Mouse (Mus musculus) CH12.LX (cell line): Measurements from ENCODE around the gene Tnrc6b. TPM values are rescaled to one million over a fixed set of nuclear protein-coding genes. Genes with fewer than 3 reads are reported as not detected.

ENCODE experiments used
- DNase-seq: peaks from one replicate; pipeline ENCODE4 v3.0.0-alpha.2; 2013; ENCODE audit errors: extremely low read depth
- H3K27ac ChIP-seq: 2 replicates; pipeline ENCODE4 v1.5.1; 2012; ENCODE audit warnings: low read depth, mild to moderate bottlenecking, control low read depth, moderate library complexity; ENCODE audit not compliant: insufficient read depth
- H3K27me3 ChIP-seq: replicated peaks from 2 replicates; pipeline ENCODE3; 2012; ENCODE audit warnings: inconsistent platforms
- H3K36me3 ChIP-seq, 2 experiments: replicated peaks in 1 of 2; 2 replicates each; pipeline versions ENCODE3 to v1.6.1; 2012; ENCODE audit warnings: inconsistent platforms in 1 of 2, low read length in 1 of 2, mild to moderate bottlenecking in 1 of 2, mixed read lengths in 1 of 2, moderate library complexity in 1 of 2; ENCODE audit not compliant: control insufficient read depth in 1 of 2, insufficient read depth in 1 of 2
- H3K4me1 ChIP-seq, 2 experiments: 2 replicates each; pipeline ENCODE4 v1.6.1; 2012; ENCODE audit warnings: inconsistent platforms in 1 of 2, moderate library complexity in 1 of 2; ENCODE audit not compliant: insufficient read depth in 2 of 2, control insufficient read depth in 1 of 2
- H3K4me2 ChIP-seq: 2 replicates; pipeline ENCODE4 v1.6.1; 2012; ENCODE audit warnings: low read depth, mild to moderate bottlenecking, control low read depth; ENCODE audit not compliant: poor library complexity, insufficient read depth, severe bottlenecking
- H3K4me3 ChIP-seq, 3 experiments: fragments of 150-350 bp in 1 of 3; sonication (generic) in 1 of 3; replicated peaks in 1 of 3; 2 replicates each; pipeline versions ENCODE3 to v1.5.1; 2011 to 2012; ENCODE audit warnings: low read depth in 2 of 3, low read length in 2 of 3, mild to moderate bottlenecking in 2 of 3, moderate library complexity in 2 of 3, control low read depth in 1 of 3, improper control_type of control experiment in 1 of 3, inconsistent platforms in 1 of 3, mixed read lengths in 1 of 3; ENCODE audit not compliant: poor library complexity in 1 of 3
- H3K79me2 ChIP-seq: replicated peaks from 2 replicates; pipeline ENCODE4 v1.6.1; 2012; ENCODE audit warnings: mild to moderate bottlenecking, moderate library complexity; ENCODE audit not compliant: control insufficient read depth, poor library complexity, insufficient read depth, severe bottlenecking; ENCODE audit errors: extremely low read depth
- H3K9ac ChIP-seq: 2 replicates; pipeline ENCODE4 v1.6.1; 2012; ENCODE audit warnings: low read depth, mild to moderate bottlenecking, control low read depth, moderate library complexity; ENCODE audit not compliant: insufficient read depth
- H3K9me3 ChIP-seq: replicated peaks from 2 replicates; pipeline ENCODE3; 2012; ENCODE audit warnings: low read length, inconsistent platforms, mixed read lengths
- CHD1 ChIP-seq: IDR thresholded peaks from 2 replicates; pipeline ENCODE4 v1.6.1; 2012; ENCODE audit warnings: low read depth, low read length, improper control_type of control experiment, inconsistent platforms
- CHD2 ChIP-seq: IDR thresholded peaks from 2 replicates; pipeline ENCODE4 v1.6.1; 2011; ENCODE audit warnings: low read length, improper control_type of control experiment
- ELF1 ChIP-seq: IDR thresholded peaks from 2 replicates; pipeline ENCODE4 v1.6.1; 2014; ENCODE audit warnings: low read depth, mild to moderate bottlenecking, inconsistent platforms, low read length, improper control_type of control experiment
- ETS1 ChIP-seq: conservative IDR thresholded peaks from 2 replicates; pipeline ENCODE4 v1.6.1; 2012; ENCODE audit warnings: low read depth, mild to moderate bottlenecking, inconsistent platforms, low read length, improper control_type of control experiment, moderate library complexity
- GABPA ChIP-seq: IDR thresholded peaks from 2 replicates; pipeline ENCODE4 v1.6.1; 2012; ENCODE audit warnings: low read depth, low read length, improper control_type of control experiment, inconsistent platforms; ENCODE audit not compliant: insufficient replicate concordance
- JUND ChIP-seq: conservative IDR thresholded peaks from 2 replicates; pipeline ENCODE4 v1.6.1; 2011; ENCODE audit warnings: low read depth, low read length, improper control_type of control experiment
- MAFK ChIP-seq: IDR thresholded peaks from 2 replicates; pipeline ENCODE4 v1.6.1; 2011; ENCODE audit warnings: low read length, improper control_type of control experiment; ENCODE audit not compliant: insufficient replicate concordance
- MAZ ChIP-seq: IDR thresholded peaks from 2 replicates; pipeline ENCODE4 v1.6.1; 2012; ENCODE audit warnings: low read depth, mild to moderate bottlenecking, inconsistent platforms, low read length, improper control_type of control experiment, moderate library complexity
- NELFE ChIP-seq: IDR thresholded peaks from 2 replicates; pipeline ENCODE4 v1.6.1; 2011; ENCODE audit warnings: low read depth, low read length, improper control_type of control experiment
- NRF1 ChIP-seq: IDR thresholded peaks from 2 replicates; pipeline ENCODE4 v1.6.1; 2014; ENCODE audit warnings: low read depth, mild to moderate bottlenecking, inconsistent platforms, low read length, improper control_type of control experiment, moderate library complexity
- POLR2A ChIP-seq: IDR thresholded peaks from 2 replicates; pipeline ENCODE4 v1.6.1; 2011; ENCODE audit warnings: low read depth, mild to moderate bottlenecking, improper control_type of control experiment, low read length
- POLR2AphosphoS2 ChIP-seq: IDR thresholded peaks from 2 replicates; pipeline ENCODE4 v1.6.1; 2011; ENCODE audit warnings: low read depth, low read length, improper control_type of control experiment
- RAD21 ChIP-seq: IDR thresholded peaks from 2 replicates; pipeline ENCODE4 v1.6.1; 2011; ENCODE audit warnings: low read depth, mild to moderate bottlenecking, low read length, improper control_type of control experiment, moderate library complexity
- RCOR1 ChIP-seq: conservative IDR thresholded peaks from 2 replicates; pipeline ENCODE4 v1.6.1; 2012; ENCODE audit warnings: low read depth, mild to moderate bottlenecking, inconsistent platforms, low read length, improper control_type of control experiment
- SIN3A ChIP-seq: IDR thresholded peaks from 2 replicates; pipeline ENCODE4 v1.6.1; 2012; ENCODE audit warnings: low read length, improper control_type of control experiment, inconsistent platforms
- TBP ChIP-seq: conservative IDR thresholded peaks from 2 replicates; pipeline ENCODE4 v1.6.1; 2011; ENCODE audit warnings: low read depth, low read length, improper control_type of control experiment
- TCF12 ChIP-seq: IDR thresholded peaks from 2 replicates; pipeline ENCODE4 v1.6.1; 2014; ENCODE audit warnings: low read depth, mild to moderate bottlenecking, inconsistent platforms, low read length, improper control_type of control experiment
- USF1 ChIP-seq: IDR thresholded peaks from 2 replicates; pipeline ENCODE4 v1.6.1; 2014; ENCODE audit warnings: low read depth, mild to moderate bottlenecking, inconsistent platforms, low read length, improper control_type of control experiment
- ZMIZ1 ChIP-seq: IDR thresholded peaks from 2 replicates; pipeline ENCODE4 v1.6.1; 2012; ENCODE audit warnings: low read depth, mild to moderate bottlenecking, inconsistent platforms, low read length, improper control_type of control experiment
- dilution Hi-C: fragments of 300-500 bp; cut with MboI; formaldehyde crosslinking; loops from 2 replicates; pipeline ENCODE4 v1.14.3; 2020; ENCODE audit warnings: low sequenced_read_pairs; ENCODE audit not compliant: extremely low pct_unique_long_range_greater_than_20kb, extremely low pct_ligation_motif_present
- in situ Hi-C: fragments of 300-500 bp; cut with MboI; formaldehyde crosslinking; loops from 3 replicates; pipeline ENCODE4 v1.14.3; 2019; ENCODE audit warnings: low sequenced_read_pairs, low pct_ligation_motif_present, low pct_unique_long_range_greater_than_20kb, mixed read lengths
- polyA plus RNA-seq: library from polyadenylated mRNA; unstranded; fragments of >175 nt; gene quantifications from 2 replicates; pipeline ENCODE4 v1.2.1, GENCODE M21; 2012; ENCODE audit warnings: low read depth; ENCODE audit not compliant: insufficient read length
- total RNA-seq, 2 experiments: library from RNA; depleted of rRNA; stranded (reverse); fragments of 300-350 nt in 1 of 2; fragments of >200 nt in 1 of 2; gene quantifications; 2 replicates each; pipeline ENCODE4 v1.2.3; 2012 to 2014

The Tnrc6b gene
- total and polyA plus RNA-seq, 3 experiments = 6.0 to 17.1 (median 16.1) TPM

- Histone ChIP-seq H3K9ac (no peak overlapping the region), H3K27ac (no peak overlapping the region), H3K36me3 (peaks cover 5 to 12% of the 10 kb centered on the region in 2 experiments), H3K9me3 (no peaks in the 10 kb centered on the region), H3K79me2 (peaks cover 10% of the 10 kb centered on the region), H3K4me2 (no peak overlapping the region), H3K4me3 (no peak overlapping the region), H3K27me3 (no peaks in the 10 kb centered on the region), H3K4me1 (peaks cover 10 to 26% of the 10 kb centered on the region in 2 experiments; a peak in 3 of 4 replicates)
- TF ChIP-seq MAZ = no peak
- dilution Hi-C loops = no loop called here
- no peak for DNase-seq
- in situ Hi-C loops = loop anchor here (25.0 kb wide), 1 partner anchor 155 kb away; no protein-coding TSS in a partner anchor
These were observed 81.4 kb downstream of the Tnrc6b start for GRCm38 (mm10) chr15:80792556-80792955.

GRCm38 (mm10) chr15:80795076-80795475 is 84.0 kb downstream of the Tnrc6b start:
- no peak for TF ChIP-seq POLR2A
- H3K4me2 ChIP-seq = no peak overlapping the region

GRCm38 (mm10) chr15:80797757-80798156 is 86.6 kb downstream of the Tnrc6b start:
- in situ Hi-C loops (loop anchor here (25.0 kb wide), 1 partner anchor 160 kb away; no protein-coding TSS in a partner anchor), dilution Hi-C loops (no loop called here)
- Histone ChIP-seq H3K4me1 (peaks cover 0 to 30% of the 10 kb centered on the region in 2 experiments; a peak in 3 of 4 replicates), H3K79me2 (peaks cover 37% of the 10 kb centered on the region), H3K9me3 (no peaks in the 10 kb centered on the region), H3K4me3 (peak overlapping the region; percentile 47 to 65 (median 54)), H3K36me3 (peaks cover 2 to 6% of the 10 kb centered on the region in 2 experiments), H3K27ac (peak overlapping the region; percentile 72), H3K4me2 (peak overlapping the region; percentile 94), H3K9ac (peak overlapping the region; percentile 82), H3K27me3 (no peaks in the 10 kb centered on the region)
- TF ChIP-seq POLR2AphosphoS2 (no peak), RAD21 (no peak), RCOR1 (no peak), ETS1 (no peak), TCF12 (no peak), ELF1 (no peak), NRF1 (no peak), CHD2 (no peak), MAFK (no peak), CHD1 (no peak), SIN3A (no peak), TBP (no peak), ZMIZ1 (no peak), GABPA (no peak), NELFE (no peak), USF1 (no peak), JUND (no peak)
- DNase-seq = peak; percentile 40

More at GRCm38 (mm10) chr15:80795076-80795475, 84.0 kb downstream of the Tnrc6b start:
- no peak for DNase-seq
- Histone ChIP-seq H3K79me2 (peaks cover 12% of the 10 kb centered on the region), H3K4me1 (peaks cover 0 to 11% of the 10 kb centered on the region in 2 experiments; a peak in 2 of 4 replicates), H3K36me3 (peaks cover 5 to 12% of the 10 kb centered on the region in 2 experiments), H3K27me3 (no peaks in the 10 kb centered on the region), H3K9ac (no peak overlapping the region), H3K9me3 (no peaks in the 10 kb centered on the region), H3K4me3 (no peak overlapping the region), H3K27ac (no peak overlapping the region)
- dilution Hi-C loops = no loop called here
- in situ Hi-C loops = loop anchor here (25.0 kb wide), 1 partner anchor 158 kb away; no protein-coding TSS in a partner anchor
